Mouse (Mus musculus) lung, adult 2 months (tissue): Measurements from ENCODE around the gene Ifi35.

Source experiments
- CTCF ChIP-seq: fragments of 200-500 bp; IDR thresholded peaks from 2 replicates; pipeline ENCODE4 v1.5.1; 2011; ENCODE audit warnings: mild to moderate bottlenecking, low read length, control low read depth; ENCODE audit not compliant: insufficient read depth
- POLR2A ChIP-seq: fragments of 200-500 bp; IDR thresholded peaks from 2 replicates; pipeline ENCODE4 v1.6.1; 2011; ENCODE audit warnings: low read depth, mild to moderate bottlenecking, control low read depth, low read length, borderline replicate concordance; ENCODE audit errors: extremely low read depth

GRCm38 (mm10) chr11:101435831-101436230, 12.4 kb upstream of the Ifi35 start:
- no peak for TF ChIP-seq CTCF
- no peak for TF ChIP-seq POLR2A
